Mouse (Mus musculus) mouse trophoblast stem cell (cell line): ENCODE measurements around the gene Cnpy4.
"Not testable (repeated sequence)": the region's sequence is repeated elsewhere in the genome, so short reads cannot be mapped to it uniquely, and the experiment has no call there.

Source experiments
- in situ Hi-C, 2 experiments: fragments of 300-500 bp; cut with MseI, MboI; formaldehyde crosslinking; loops; 2 replicates in 1 of 2; 3 replicates in 1 of 2; pipeline ENCODE4 v1.15.1; 2025

The Cnpy4 gene

GRCm38 (mm10) chr5:138202086-138202485 is 14.8 kb downstream of the Cnpy4 start:
- in situ Hi-C loops = no loop called here

DNA sequence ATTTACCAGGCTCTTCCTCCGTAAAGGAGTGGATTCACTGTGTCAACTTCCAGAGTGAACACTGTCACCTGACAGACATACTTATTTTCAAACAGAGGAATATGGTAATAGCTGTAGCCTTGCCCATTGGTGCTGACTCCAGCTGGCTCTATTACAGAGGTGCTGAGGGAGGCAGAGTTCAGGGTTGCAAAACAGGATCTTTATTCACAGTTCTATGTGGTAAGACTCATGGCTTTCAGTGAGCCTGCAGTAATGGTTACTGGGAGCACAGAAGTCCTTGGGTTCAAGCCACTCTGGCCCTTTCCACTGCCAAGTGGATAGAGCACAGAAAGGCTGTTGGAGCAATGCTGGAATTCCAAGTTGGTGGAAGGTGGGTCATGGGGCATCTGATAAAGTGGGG is 20.0 kb downstream of the Cnpy4 start:
- in situ Hi-C loops = loop anchor here (5.0 kb wide), 1 partner anchor 45 kb away; no protein-coding TSS in a partner anchor

- in situ Hi-C loops = loop anchor here (5.0 kb wide), 1 partner anchor 44 kb away; no protein-coding TSS in a partner anchor
These were observed 20.6 kb downstream of the Cnpy4 start for GRCm38 (mm10) chr5:138207873-138208272.

- in situ Hi-C loops = not testable (repeated sequence)
These were observed 29.3 kb downstream of the Cnpy4 start for GRCm38 (mm10) chr5:138216632-138217031.

DNA sequence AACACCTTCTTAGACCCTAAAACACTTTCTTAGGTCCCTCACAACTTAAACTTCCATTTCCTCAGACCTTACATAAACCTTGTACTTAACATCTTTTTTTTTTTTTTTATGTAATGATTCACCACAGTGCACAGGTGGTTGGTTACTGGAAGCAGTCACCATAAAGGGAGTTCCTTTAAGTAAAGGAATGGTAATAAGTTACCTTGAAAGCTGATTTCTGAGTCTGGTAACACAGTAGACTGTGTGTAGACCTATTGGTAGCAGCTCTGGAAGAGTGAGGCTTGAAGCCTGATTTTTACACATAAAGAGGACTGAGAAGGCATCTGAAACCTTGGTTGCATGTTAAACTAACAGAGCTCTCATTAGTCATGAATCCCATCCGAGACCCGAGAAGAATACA is 32.6 kb downstream of the Cnpy4 start:
- in situ Hi-C loops = no loop called here

DNA sequence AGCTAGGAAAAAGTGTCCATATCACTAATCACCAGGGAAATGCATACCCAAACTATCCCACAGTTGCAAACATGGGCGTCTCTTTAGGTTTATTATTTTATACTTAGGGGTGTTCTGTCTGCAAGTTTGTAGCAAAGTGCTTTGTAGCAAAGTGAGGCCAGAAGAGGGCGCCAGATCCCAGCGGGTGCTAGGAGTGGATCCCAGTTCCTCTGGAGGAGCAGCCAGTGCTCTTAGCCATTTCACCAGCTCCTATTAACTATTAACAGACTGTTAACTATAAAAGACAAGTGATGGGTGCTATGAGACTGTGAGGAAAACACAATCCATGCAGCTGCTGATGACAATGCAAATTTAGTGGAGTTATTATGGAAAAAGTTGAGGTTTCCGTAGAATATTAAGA is 34.8 kb downstream of the Cnpy4 start:
- in situ Hi-C loops = no loop called here

- in situ Hi-C loops = no loop called here
These were observed 36.0 kb downstream of the Cnpy4 start for GRCm38 (mm10) chr5:138223287-138223686.

DNA sequence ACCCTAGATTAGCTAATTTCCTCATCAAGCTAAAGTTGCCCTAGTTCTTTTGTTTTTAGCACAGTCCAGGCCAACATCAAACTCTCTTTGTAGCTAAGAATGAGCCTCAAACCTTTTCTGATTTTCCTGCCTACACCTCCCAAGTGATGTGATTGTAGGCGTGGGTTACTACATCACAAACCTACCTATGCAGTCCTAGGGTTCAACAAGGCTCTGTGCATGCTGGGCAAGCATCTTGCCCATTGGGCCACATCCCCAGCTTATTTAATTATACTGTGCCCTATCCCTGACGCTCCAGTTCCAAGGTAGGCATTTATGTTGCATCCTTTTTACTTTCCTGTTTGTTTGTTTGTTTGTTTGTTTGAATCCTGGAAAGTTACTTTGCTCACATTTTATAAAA is 38.4 kb downstream of the Cnpy4 start, which contains the start of gene Nxpe5:
TSS of gene Nxpe5 (plus strand) at position 199 of the 400 bp plus-strand sequence.
- in situ Hi-C loops = no loop called here

- in situ Hi-C loops = no loop called here
These were observed 39.2 kb downstream of the Cnpy4 start for GRCm38 (mm10) chr5:138226491-138226890.

- in situ Hi-C loops = no loop called here
These were observed 40.1 kb downstream of the Cnpy4 start for GRCm38 (mm10) chr5:138227367-138227766.

DNA sequence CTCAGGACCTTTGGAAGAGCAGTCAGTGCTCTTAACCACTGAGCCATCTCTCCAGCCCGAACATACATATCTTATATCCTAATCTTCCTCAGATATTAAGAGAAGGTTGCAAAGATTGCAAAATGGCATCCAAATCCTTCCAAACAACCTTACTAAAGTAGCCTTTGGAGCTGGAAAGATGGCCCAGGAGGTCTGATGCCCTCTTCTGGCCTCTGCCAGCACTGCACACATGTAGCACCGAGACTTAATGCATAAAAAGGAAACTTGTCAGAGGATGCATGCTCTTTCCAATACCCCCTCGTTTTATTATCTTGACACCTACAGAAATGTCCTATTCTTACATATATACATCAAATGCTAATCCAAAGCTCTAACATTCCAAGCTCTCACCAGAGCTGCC is 40.7 kb downstream of the Cnpy4 start:
- in situ Hi-C loops = no loop called here

DNA sequence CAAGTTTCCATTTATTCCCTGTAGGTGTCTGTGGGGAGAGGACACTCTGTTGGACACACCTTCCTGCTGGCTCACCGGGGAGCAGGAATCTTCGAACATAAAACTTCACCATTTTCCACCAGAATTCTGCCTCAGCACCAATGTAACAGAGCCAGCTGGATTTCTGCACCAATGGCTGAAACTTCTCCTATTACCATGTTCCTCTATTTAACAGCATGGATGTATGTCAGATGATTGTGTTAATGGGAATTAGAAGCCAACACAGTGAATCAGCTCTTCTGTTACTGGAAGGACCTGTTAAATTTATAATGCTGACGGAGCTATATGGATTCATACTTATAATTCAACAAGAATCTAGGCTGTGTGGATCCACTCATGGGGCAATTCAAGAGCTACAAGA is 42.2 kb downstream of the Cnpy4 start:
- in situ Hi-C loops = no loop called here

GRCm38 (mm10) chr5:138233778-138234177 is 46.5 kb downstream of the Cnpy4 start:
- in situ Hi-C loops = no loop called here

DNA sequence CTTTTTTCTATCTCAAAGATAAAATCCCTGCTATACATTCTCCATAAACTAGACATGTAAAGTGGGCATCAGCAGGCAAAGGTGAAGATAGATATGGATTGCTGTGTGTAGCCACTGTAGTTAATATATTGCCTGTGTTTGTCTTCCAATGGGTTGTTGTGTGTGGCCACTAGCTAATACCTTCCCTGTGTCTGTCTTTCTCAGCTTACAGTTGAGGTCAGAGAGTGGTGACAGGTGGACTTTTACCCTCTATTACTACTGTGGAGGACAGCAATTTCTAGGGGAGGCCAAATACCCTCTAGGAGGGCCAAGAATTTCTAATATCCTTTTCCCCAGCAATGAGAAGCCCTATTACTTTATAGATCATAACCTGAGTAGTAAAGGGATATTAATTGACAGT is 46.9 kb downstream of the Cnpy4 start:
- in situ Hi-C loops = no loop called here

DNA sequence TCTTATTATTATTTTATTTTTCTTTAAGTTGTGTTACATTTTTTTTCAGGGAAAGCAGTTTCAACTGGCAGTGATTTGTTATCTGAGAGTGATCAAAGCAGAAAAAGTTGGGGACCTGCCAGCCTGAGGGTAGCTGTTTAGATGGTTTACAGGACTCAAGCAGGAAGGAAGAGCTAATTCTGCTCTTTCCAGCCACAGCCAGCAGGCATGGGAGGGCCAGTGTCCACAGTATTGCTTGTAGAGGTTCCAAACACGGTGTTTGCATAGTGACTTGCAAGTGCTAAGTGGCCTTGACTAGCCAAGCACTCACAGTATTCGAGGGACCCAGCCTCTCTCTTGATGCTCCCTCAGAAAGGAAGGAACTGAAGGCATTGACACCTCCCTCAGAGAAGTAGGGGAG is 54.2 kb downstream of the Cnpy4 start:
- in situ Hi-C loops = no loop called here
